Mouse (Mus musculus) spleen, postnatal 36 days (tissue): ENCODE measurements around the gene Ssxb10.
"Not testable (repeated sequence)": the region's sequence is repeated elsewhere in the genome, so short reads cannot be mapped to it uniquely, and the experiment has no call there.

Experiments
- DNase-seq, 2 experiments: peaks; one replicate each; pipeline ENCODE4 v3.0.0; 2022; ENCODE audit warnings: low spot score in 2 of 2, mixed read lengths in 1 of 2

The Ssxb10 gene

GRCm38 (mm10) chrX:8327124-8327523 is at the start of gene Ssxb10:
Ssxb10 (plus strand) TSS chrX:8327424.
- DNase-seq: no peak

- DNase-seq: no peak
Observed at GRCm38 (mm10) chrX:8288621-8289020, 38.6 kb upstream of the Ssxb10 start.

GRCm38 (mm10) chrX:8309302-8309701 is 17.9 kb upstream of the Ssxb10 start:
- no peak for DNase-seq

- peak; percentile 26 to 43 for DNase-seq
Observed at GRCm38 (mm10) chrX:8314905-8315304, 12.3 kb upstream of the Ssxb10 start.

- not testable (repeated sequence) for DNase-seq
Observed at GRCm38 (mm10) chrX:8366678-8367077, 39.5 kb downstream of the Ssxb10 start, which contains the start of gene Ssxb9. Ssxb9 (plus strand) TSS chrX:8366978.
